Mouse (Mus musculus): ENCODE data around the gene Plekhn1. TPM values are rescaled to one million over a fixed set of nuclear protein-coding genes. Genes with fewer than 3 reads are reported as not detected.

Plekhn1 gene
- polyA plus RNA-seq, 2 experiments, result 36.6 to 104 TPM

DNA sequence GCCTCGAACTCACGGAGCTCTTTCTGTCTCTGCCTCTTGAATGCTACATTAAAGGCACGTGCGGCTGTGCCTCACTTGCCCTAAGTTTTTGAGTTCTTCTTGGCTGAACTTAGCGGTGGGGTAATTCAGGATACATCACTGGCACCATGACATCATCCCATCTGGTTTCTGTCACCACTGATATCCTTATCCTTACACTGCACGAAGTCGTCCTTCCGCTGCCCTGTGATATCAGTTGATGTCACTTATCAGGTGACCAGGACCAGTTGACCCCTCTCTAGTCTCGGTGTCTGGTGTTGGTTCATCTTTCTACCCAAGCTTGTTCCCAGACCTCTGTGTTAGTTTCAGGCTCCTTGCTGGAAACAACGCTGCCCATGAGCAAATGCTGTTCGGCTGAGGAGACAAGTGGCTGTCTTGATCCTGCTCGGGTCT is 32.2 kb downstream of the Plekhn1 start:
- 39% methylated on average over 12 of the region's 12 CpGs for WGBS
- no peaks in the 10 kb centered on the region for H3K9me3 ChIP-seq (ENCODE audit: control insufficient read depth, low read length)
- H3K36me3 ChIP-seq (ENCODE audit: control insufficient read depth, insufficient read depth, low read length), result no peaks in the 10 kb centered on the region
- H3K27ac ChIP-seq (replicated peaks; ENCODE audit: low read depth, low read length), result no peak overlapping the region
- peak overlapping the region; percentile 52 for H3K4me3 ChIP-seq (replicated peaks; ENCODE audit: low read length)
- ATAC-seq (ENCODE audit: low FRiP score, low read depth) (no peak), DNase-seq (ENCODE audit: low spot score) (no peak)
- TF ChIP-seq POLR2A (IDR thresholded peaks at IDR 0.05; ENCODE audit: borderline replicate concordance, extremely low read depth, insufficient read depth, insufficient read length), result no peak
- no peaks in the 10 kb centered on the region; the same call in none of the 2 replicates for H3K4me1 ChIP-seq (ENCODE audit: control insufficient read depth, insufficient read depth, low read length)
- H3K9ac ChIP-seq (ENCODE audit: low read depth, low read length, severe bottlenecking), result peak overlapping the region; percentile 55; the same call in 1 of the 2 replicates
- H3K4me2 ChIP-seq (replicated peaks; ENCODE audit: low read depth, low read length, severe bottlenecking), result peak overlapping the region; percentile 98
- H3K27me3 ChIP-seq (ENCODE audit: control insufficient read depth, insufficient read depth, low read length), result peaks cover 22% of the 10 kb centered on the region

DNA sequence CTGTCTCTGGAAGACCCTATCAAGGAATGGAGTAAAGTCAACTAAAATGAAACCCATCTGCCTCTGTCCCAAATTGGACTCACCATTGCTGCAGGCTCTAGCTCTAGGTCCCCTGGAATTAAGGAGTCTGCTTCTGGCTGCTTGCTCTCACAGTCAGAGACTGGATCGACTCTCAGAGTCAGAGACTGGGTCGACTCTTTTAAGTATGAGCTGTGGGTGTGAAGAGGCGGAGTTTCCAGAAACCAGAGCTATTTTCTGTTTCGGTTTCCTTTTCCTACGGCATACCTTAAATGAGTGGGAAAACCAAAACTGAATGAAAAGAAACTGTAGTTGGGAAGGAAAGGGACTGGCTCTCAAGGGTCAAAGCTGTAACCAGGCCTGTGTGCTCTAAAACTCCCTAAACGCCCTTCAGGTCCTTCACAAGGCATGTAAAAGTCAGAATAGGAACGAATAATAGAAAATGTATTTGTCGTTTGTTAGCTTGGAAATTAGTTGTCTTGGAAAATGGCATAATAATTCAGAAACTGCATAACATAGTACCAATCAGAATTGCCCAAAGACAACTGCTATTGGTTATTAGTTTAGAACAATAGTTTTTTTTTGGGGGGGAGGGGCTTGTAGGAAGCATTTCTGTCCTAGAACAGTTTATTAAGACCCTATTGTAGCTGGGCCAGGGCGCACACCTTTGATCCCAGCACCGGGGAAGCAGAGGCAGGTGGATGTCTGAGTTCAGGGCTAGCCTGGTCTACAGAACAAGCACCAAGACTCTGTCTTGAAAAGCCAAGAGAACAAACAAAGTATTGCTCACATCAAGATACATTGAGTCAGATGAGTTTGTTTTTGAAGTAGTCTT is 33.8 kb downstream of the Plekhn1 start, which contains the start of gene Isg15:
Isg15 (minus strand) TSS at position 196 of the 853 bp plus-strand sequence.
- ATAC-seq (ENCODE audit: low FRiP score, low read depth) (no peak), DNase-seq (ENCODE audit: low spot score) (peak; percentile 20)
- Histone ChIP-seq H3K4me1 (ENCODE audit: control insufficient read depth, insufficient read depth, low read length) (peaks cover 4% of the 10 kb centered on the region), H3K4me3 (replicated peaks; ENCODE audit: low read length) (no peak within 1 kb of the TSS), H3K27me3 (ENCODE audit: control insufficient read depth, insufficient read depth, low read length) (peaks cover 22% of the 10 kb centered on the region), H3K9me3 (ENCODE audit: control insufficient read depth, low read length) (no peaks in the 10 kb centered on the region), H3K27ac (replicated peaks; ENCODE audit: low read depth, low read length) (no peak within 1 kb of the TSS), H3K36me3 (ENCODE audit: control insufficient read depth, insufficient read depth, low read length) (no peaks in the 10 kb centered on the region), H3K9ac (ENCODE audit: low read depth, low read length, severe bottlenecking) (no peak within 1 kb of the TSS), H3K4me2 (replicated peaks; ENCODE audit: low read depth, low read length, severe bottlenecking) (no peak within 1 kb of the TSS)
- 50% methylated on average over 10 of the region's 10 CpGs for WGBS
- no peak for TF ChIP-seq POLR2A (IDR thresholded peaks at IDR 0.05; ENCODE audit: borderline replicate concordance, extremely low read depth, insufficient read depth, insufficient read length)

DNA sequence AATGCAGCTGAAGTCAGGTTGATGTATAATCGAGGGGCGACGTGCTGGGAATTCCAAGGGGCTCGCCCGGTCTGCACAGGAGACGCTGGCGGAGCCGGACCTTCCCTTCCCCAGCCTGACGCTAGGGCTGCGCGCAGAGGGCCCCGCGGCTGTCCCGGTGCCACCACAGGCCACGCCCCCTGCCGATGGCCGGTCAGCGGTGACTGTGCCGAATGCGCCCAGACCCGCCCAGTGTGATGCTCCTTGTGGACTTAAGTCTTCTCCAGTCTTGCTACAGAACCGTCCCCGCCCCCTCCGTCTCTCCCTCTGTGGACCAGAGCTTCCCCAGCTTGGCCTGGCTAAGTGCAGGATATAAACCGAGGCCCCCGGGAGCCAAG is 36.8 kb downstream of the Plekhn1 start:
- DNase-seq (ENCODE audit: low spot score) (peak; percentile 78), ATAC-seq (ENCODE audit: low FRiP score, low read depth) (peak; percentile 87)
- peak overlapping the region; percentile 95 for H3K4me3 ChIP-seq (replicated peaks; ENCODE audit: low read length)
- no peaks in the 10 kb centered on the region for H3K9me3 ChIP-seq (ENCODE audit: control insufficient read depth, low read length)
- WGBS, result 1% methylated on average over 20 of the region's 26 CpGs
- H3K27me3 ChIP-seq (ENCODE audit: control insufficient read depth, insufficient read depth, low read length), result peaks cover 6% of the 10 kb centered on the region
- peaks cover 22% of the 10 kb centered on the region for H3K36me3 ChIP-seq (ENCODE audit: control insufficient read depth, insufficient read depth, low read length)
- peak overlapping the region; percentile 63 for H3K4me2 ChIP-seq (replicated peaks; ENCODE audit: low read depth, low read length, severe bottlenecking)
- peak overlapping the region; percentile 60 for H3K9ac ChIP-seq (ENCODE audit: low read depth, low read length, severe bottlenecking)
- 0 out of 2 replicates have a peak, but pooled peaks have one; percentile 57 for TF ChIP-seq POLR2A (IDR thresholded peaks at IDR 0.05; ENCODE audit: borderline replicate concordance, extremely low read depth, insufficient read depth, insufficient read length)
- peak overlapping the region; percentile 81 for H3K27ac ChIP-seq (replicated peaks; ENCODE audit: low read depth, low read length)
- H3K4me1 ChIP-seq (ENCODE audit: control insufficient read depth, insufficient read depth, low read length), result peaks cover 23% of the 10 kb centered on the region

DNA sequence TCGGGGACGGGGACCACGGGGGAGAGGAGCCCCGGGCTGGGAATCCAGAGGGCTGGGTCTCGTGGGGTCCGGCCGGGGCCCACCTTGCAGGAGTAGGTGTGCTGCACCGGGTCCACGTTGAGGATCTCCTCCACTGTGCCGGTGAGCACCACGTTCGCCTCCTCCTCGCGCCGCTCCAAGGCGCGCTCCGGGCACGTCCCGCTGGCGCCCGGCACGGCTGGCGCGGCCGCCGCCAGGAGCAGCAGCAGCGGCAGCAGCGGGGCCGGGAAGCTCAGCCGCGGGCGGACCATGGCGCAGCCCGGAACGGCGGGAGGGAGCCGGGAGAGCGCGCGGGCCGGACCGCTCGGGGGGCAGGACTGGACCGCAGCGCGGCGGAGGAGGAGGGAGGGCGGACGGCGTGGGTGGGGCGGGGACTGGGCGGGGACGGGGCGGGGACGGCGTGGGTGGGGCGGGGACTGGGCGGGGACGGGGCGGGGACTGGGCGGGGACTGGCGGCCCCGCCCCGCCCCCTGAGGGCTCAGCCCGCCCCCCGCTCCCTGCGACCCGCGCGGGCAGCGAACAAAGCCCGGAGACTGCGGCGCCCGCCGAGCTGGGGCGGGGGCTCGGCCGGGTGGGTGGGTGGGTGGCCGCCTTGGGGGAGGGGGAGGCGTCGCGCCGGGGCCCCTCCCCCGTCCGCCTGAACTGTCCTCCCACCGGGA is 37.4 kb downstream of the Plekhn1 start, which contains the start of gene Agrn:
Agrn (minus strand) TSS at position 358 of the 698 bp plus-strand sequence.
- H3K4me2 ChIP-seq (replicated peaks; ENCODE audit: low read depth, low read length, severe bottlenecking), result peak within 1 kb of the TSS; percentile 84
- no peaks in the 10 kb centered on the region for H3K9me3 ChIP-seq (ENCODE audit: control insufficient read depth, low read length)
- WGBS, result 3% methylated on average over 16 of the region's 88 CpGs
- 0 out of 2 replicates have a peak, but pooled peaks have one; percentile 15 for TF ChIP-seq POLR2A (IDR thresholded peaks at IDR 0.05; ENCODE audit: borderline replicate concordance, extremely low read depth, insufficient read depth, insufficient read length)
- peaks cover 25% of the 10 kb centered on the region for H3K4me1 ChIP-seq (ENCODE audit: control insufficient read depth, insufficient read depth, low read length)
- H3K9ac ChIP-seq (ENCODE audit: low read depth, low read length, severe bottlenecking), result peak within 1 kb of the TSS; percentile 74
- H3K36me3 ChIP-seq (ENCODE audit: control insufficient read depth, insufficient read depth, low read length), result peaks cover 25% of the 10 kb centered on the region
- peak; percentile 85 for ATAC-seq (ENCODE audit: low FRiP score, low read depth)
- no peak for DNase-seq (ENCODE audit: low spot score)
- H3K4me3 ChIP-seq (replicated peaks; ENCODE audit: low read length), result peak within 1 kb of the TSS; percentile 95
- peaks cover under 1% of the 10 kb centered on the region; the same call in 1 of the 2 replicates for H3K27me3 ChIP-seq (ENCODE audit: control insufficient read depth, insufficient read depth, low read length)
- peak within 1 kb of the TSS; percentile 81 for H3K27ac ChIP-seq (replicated peaks; ENCODE audit: low read depth, low read length)

Data from limb, embryonic 14.5 days (tissue).